Mouse (Mus musculus): ENCODE results near the gene Abhd17a. TPM values are rescaled to one million over a fixed set of nuclear protein-coding genes. Genes with fewer than 3 reads are reported as not detected.
A peak's percentile ranks its signal among the peaks of the same experiment; 100 is the strongest.
"Not testable (repeated sequence)": the region's sequence is repeated elsewhere in the genome, so short reads cannot be mapped to it uniquely, and the experiment has no call there.

The Abhd17a gene
- total and polyA plus RNA-seq, 2 experiments: 45.7 to 194 TPM

- peaks cover 33% of the 10 kb centered on the region for H3K79me2 ChIP-seq (ENCODE audit: control insufficient read depth, insufficient read depth, low read length)
- H3K27me3 ChIP-seq (ENCODE audit: control insufficient read depth, insufficient read depth, low read length): no peaks in the 10 kb centered on the region
- DNase-seq (ENCODE audit: extremely low read depth, low read depth, low spot score): no peak
- no peak for TF ChIP-seq CTCF (IDR thresholded peaks at IDR 0.05; ENCODE audit: low read depth, low read length)
- TF ChIP-seq POLR2A (IDR thresholded peaks at IDR 0.05; ENCODE audit: extremely low read depth, insufficient read depth, low read length): no peak
- H3K4me3 ChIP-seq (ENCODE audit: insufficient read depth, low read depth, low read length): no peak overlapping the region
- peaks cover 11% of the 10 kb centered on the region for H3K4me1 ChIP-seq (ENCODE audit: control insufficient read depth, insufficient read depth, low read length)
- H3K9ac ChIP-seq (ENCODE audit: low read depth, low read length): no peak overlapping the region
- H3K27ac ChIP-seq (replicated peaks; ENCODE audit: insufficient read depth, low read depth, low read length): no peak overlapping the region
- H3K36me3 ChIP-seq (ENCODE audit: control insufficient read depth, insufficient read depth, low read length): no peaks in the 10 kb centered on the region
- 87% methylated on average over 23 of the region's 23 CpGs for WGBS
These were observed 16.2 kb upstream of the Abhd17a start for GRCm38 (mm10) chr10:80606306-80606705.

DNA sequence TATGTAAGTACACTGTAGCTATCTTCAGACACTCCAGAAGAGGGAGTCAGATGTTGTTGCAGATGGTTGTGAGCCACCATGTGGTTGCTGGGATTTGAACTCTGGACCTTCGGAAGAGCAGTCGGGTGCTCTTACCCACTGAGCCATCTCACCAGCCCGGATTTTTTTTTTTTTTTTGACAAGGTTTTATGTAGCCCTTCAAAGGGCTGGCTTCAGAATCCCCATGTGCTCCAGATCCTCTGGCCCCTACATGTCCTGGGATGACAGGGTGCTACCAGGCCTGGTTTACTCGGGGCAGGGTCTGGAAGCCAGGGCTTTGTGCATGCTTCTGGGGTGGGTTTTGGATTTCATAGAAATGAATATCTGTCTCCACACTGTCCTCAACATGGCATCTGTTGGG, 15.6 kb upstream of the Abhd17a start, which contains the start of gene Gm49322:
TSS of gene Gm49322 (plus strand) at position 301 of the 400 bp plus-strand sequence.
- 87% methylated on average over 4 of the region's 4 CpGs for WGBS
- Histone ChIP-seq H3K79me2 (ENCODE audit: control insufficient read depth, insufficient read depth, low read length) (peaks cover 33% of the 10 kb centered on the region), H3K4me1 (ENCODE audit: control insufficient read depth, insufficient read depth, low read length) (peaks cover 11% of the 10 kb centered on the region)
- H3K27me3 ChIP-seq (ENCODE audit: control insufficient read depth, insufficient read depth, low read length); H3K4me3 ChIP-seq (ENCODE audit: insufficient read depth, low read depth, low read length); DNase-seq (ENCODE audit: extremely low read depth, low read depth, low spot score); H3K27ac ChIP-seq (replicated peaks; ENCODE audit: insufficient read depth, low read depth, low read length); H3K9ac ChIP-seq (ENCODE audit: low read depth, low read length); H3K36me3 ChIP-seq (ENCODE audit: control insufficient read depth, insufficient read depth, low read length): not testable (repeated sequence)

DNA sequence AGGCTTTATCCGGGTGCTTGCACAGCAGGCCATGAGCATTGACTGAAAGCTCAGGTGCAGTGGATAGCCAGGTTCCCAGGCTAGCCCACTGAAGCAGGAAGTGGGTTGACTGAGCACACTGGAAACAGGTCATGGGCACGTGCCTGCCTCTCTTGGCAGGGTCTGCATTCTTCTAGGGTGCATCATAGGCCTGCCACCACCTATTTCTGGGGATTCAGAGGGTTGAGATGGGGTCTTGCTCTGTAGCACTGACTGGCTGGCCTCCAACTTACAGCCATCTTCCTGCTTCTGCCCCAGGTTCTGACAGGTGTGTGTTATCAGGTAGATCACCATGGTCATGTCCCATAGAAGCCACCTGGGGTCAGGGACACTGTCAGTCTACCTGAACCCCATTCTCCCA, 14.8 kb upstream of the Abhd17a start:
- DNase-seq (ENCODE audit: extremely low read depth, low read depth, low spot score): no peak
- Histone ChIP-seq H3K27ac (replicated peaks; ENCODE audit: insufficient read depth, low read depth, low read length) (no peak overlapping the region), H3K27me3 (ENCODE audit: control insufficient read depth, insufficient read depth, low read length) (no peaks in the 10 kb centered on the region), H3K4me3 (ENCODE audit: insufficient read depth, low read depth, low read length) (no peak overlapping the region), H3K79me2 (ENCODE audit: control insufficient read depth, insufficient read depth, low read length) (peaks cover 33% of the 10 kb centered on the region), H3K36me3 (ENCODE audit: control insufficient read depth, insufficient read depth, low read length) (no peaks in the 10 kb centered on the region), H3K9ac (ENCODE audit: low read depth, low read length) (no peak overlapping the region), H3K4me1 (ENCODE audit: control insufficient read depth, insufficient read depth, low read length) (peaks cover 11% of the 10 kb centered on the region)
- no peak for TF ChIP-seq POLR2A (IDR thresholded peaks at IDR 0.05; ENCODE audit: extremely low read depth, insufficient read depth, low read length)
- no peak for TF ChIP-seq CTCF (IDR thresholded peaks at IDR 0.05; ENCODE audit: low read depth, low read length)
- 88% methylated on average over 2 of the region's 2 CpGs for WGBS

GRCm38 (mm10) chr10:80604001-80604509, 13.9 kb upstream of the Abhd17a start:
- no peak overlapping the region; the same call in 1 of the 2 replicates for H3K27ac ChIP-seq (replicated peaks; ENCODE audit: insufficient read depth, low read depth, low read length)
- H3K36me3 ChIP-seq (ENCODE audit: control insufficient read depth, insufficient read depth, low read length): no peaks in the 10 kb centered on the region
- H3K4me3 ChIP-seq (ENCODE audit: insufficient read depth, low read depth, low read length): no peak overlapping the region
- no peak for TF ChIP-seq POLR2A (IDR thresholded peaks at IDR 0.05; ENCODE audit: extremely low read depth, insufficient read depth, low read length)
- no peak for TF ChIP-seq CTCF (IDR thresholded peaks at IDR 0.05; ENCODE audit: low read depth, low read length)
- no peak for DNase-seq (ENCODE audit: extremely low read depth, low read depth, low spot score)
- H3K27me3 ChIP-seq (ENCODE audit: control insufficient read depth, insufficient read depth, low read length): no peaks in the 10 kb centered on the region
- peaks cover 33% of the 10 kb centered on the region for H3K79me2 ChIP-seq (ENCODE audit: control insufficient read depth, insufficient read depth, low read length)
- 90% methylated on average over 7 of the region's 7 CpGs for WGBS
- H3K9ac ChIP-seq (ENCODE audit: low read depth, low read length): no peak overlapping the region
- peaks cover 11% of the 10 kb centered on the region for H3K4me1 ChIP-seq (ENCODE audit: control insufficient read depth, insufficient read depth, low read length)

DNA sequence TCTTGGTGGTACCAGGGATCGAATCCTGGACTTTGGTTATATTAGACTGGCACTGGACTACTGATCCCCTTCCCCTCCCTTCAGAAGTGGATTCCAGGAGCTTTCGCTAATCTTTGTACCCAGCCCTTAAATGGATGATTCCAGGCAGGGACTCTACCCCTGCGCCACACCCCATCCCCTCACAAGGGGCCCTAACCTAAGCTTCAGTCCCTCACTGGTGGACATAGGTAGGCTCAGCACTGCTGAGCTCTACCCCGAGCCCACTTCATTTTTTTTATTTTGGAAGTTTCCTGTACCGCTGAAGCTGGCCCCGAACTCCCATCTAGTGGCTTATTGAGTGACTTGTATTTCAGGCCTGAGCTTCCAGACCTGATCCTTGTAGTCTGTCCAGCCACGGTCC, 13.2 kb upstream of the Abhd17a start:
- no peak for TF ChIP-seq CTCF (IDR thresholded peaks at IDR 0.05; ENCODE audit: low read depth, low read length)
- TF ChIP-seq POLR2A (IDR thresholded peaks at IDR 0.05; ENCODE audit: extremely low read depth, insufficient read depth, low read length): no peak
- H3K9ac ChIP-seq (ENCODE audit: low read depth, low read length): peak overlapping the region; percentile 83
- H3K27ac ChIP-seq (replicated peaks; ENCODE audit: insufficient read depth, low read depth, low read length): peak overlapping the region; percentile 79
- no peaks in the 10 kb centered on the region for H3K27me3 ChIP-seq (ENCODE audit: control insufficient read depth, insufficient read depth, low read length)
- no peaks in the 10 kb centered on the region for H3K36me3 ChIP-seq (ENCODE audit: control insufficient read depth, insufficient read depth, low read length)
- H3K79me2 ChIP-seq (ENCODE audit: control insufficient read depth, insufficient read depth, low read length): peaks cover 33% of the 10 kb centered on the region
- no peak for DNase-seq (ENCODE audit: extremely low read depth, low read depth, low spot score)
- H3K4me3 ChIP-seq (ENCODE audit: insufficient read depth, low read depth, low read length): peak overlapping the region; percentile 95
- 27% methylated on average over 7 of the region's 7 CpGs for WGBS
- peaks cover 11% of the 10 kb centered on the region for H3K4me1 ChIP-seq (ENCODE audit: control insufficient read depth, insufficient read depth, low read length)

DNA sequence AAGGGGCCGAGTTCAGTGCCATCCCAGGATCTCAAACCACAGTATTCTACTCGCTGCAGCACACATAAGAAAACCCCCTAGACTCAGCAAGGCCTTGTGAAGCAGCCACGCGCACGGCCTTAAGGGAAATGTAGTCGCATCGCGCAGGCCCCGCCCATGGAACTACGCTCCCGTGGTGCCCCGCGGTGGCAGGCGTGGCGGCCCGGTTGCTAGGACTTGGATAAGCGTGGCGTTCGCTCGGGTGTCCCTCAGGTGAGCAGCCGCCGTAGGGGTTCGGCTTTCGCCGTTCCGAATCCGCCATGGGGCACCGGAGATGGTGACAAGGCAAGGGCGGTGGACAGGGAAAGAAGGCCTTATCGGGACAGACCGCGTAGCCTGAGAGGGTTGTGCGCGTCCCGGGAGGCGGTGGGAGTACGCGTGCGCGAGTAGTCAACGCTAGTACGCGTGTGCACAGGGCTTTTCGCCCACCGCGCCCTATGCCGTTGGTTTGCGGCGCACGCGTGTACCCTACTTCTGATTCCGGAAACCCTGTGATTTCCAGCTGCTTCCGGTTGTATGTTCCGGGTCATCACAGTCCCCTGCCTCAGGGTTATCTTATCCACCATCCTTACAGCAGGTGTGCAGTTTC, 12.7 kb upstream of the Abhd17a start, which contains the start of the genes Scamp4 and Adat3:
TSS of gene Scamp4 (plus strand) at position 175 of the 628 bp plus-strand sequence.
TSS of gene Adat3 (plus strand) at position 183 of the 628 bp plus-strand sequence.
- DNase-seq (ENCODE audit: extremely low read depth, low read depth, low spot score): peak; percentile 82
- H3K27ac ChIP-seq (replicated peaks; ENCODE audit: insufficient read depth, low read depth, low read length): peak within 1 kb of the TSS; percentile 79
- no peaks in the 10 kb centered on the region for H3K27me3 ChIP-seq (ENCODE audit: control insufficient read depth, insufficient read depth, low read length)
- peak within 1 kb of the TSS; percentile 83 for H3K9ac ChIP-seq (ENCODE audit: low read depth, low read length)
- TF ChIP-seq CTCF (IDR thresholded peaks at IDR 0.05; ENCODE audit: low read depth, low read length) (no peak), POLR2A (IDR thresholded peaks at IDR 0.05; ENCODE audit: extremely low read depth, insufficient read depth, low read length) (peak; percentile 53; the same call in 1 of the 2 replicates)
- peak within 1 kb of the TSS; percentile 95 for H3K4me3 ChIP-seq (ENCODE audit: insufficient read depth, low read depth, low read length)
- no peaks in the 10 kb centered on the region for H3K36me3 ChIP-seq (ENCODE audit: control insufficient read depth, insufficient read depth, low read length)
- peaks cover 33% of the 10 kb centered on the region for H3K79me2 ChIP-seq (ENCODE audit: control insufficient read depth, insufficient read depth, low read length)
- peaks cover 11% of the 10 kb centered on the region for H3K4me1 ChIP-seq (ENCODE audit: control insufficient read depth, insufficient read depth, low read length)
- WGBS: under 1% methylated on average over 54 of the region's 54 CpGs

Data from liver, adult 2 months (tissue).